Mouse (Mus musculus): ENCODE data around the gene Coq5.

- TF ChIP-seq GATA1 (IDR thresholded peaks at IDR 0.05; ENCODE audit: borderline replicate concordance, low read length) (no peak), POLR2AphosphoS5 (IDR thresholded peaks at IDR 0.05; ENCODE audit: insufficient replicate concordance, low read depth, low read length) (no peak), CTCF (IDR thresholded peaks at IDR 0.05; ENCODE audit: low read depth, low read length) (no peak), TAL1 (conservative IDR thresholded peaks at IDR 0.05; ENCODE audit: low read depth, low read length) (no peak), GATA2 (IDR thresholded peaks at IDR 0.05; ENCODE audit: borderline replicate concordance, low read depth, low read length) (no peak)
These were observed 11.2 kb upstream of the Coq5 start for GRCm38 (mm10) chr5:115268266-115268665.
